Mouse (Mus musculus): ENCODE data around the gene Mpzl1.

DNA sequence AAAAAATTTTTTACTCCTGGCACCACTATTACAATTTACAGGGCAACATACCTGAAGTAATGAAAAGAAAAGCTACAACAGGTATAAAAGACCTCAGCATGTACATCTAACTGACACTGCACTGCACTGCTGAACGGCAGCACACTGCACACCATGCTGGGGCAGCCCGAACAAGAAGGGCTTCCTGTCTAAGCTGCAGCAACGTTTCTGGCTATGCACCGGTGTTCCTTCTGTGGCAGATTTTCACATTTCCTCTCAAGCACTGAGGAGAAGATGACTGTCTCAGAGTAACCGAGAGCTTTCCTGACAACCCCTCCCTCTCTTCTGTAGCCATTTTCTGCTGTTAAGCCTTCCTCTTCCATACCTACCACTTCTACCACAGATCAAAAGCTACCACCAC lies 21.6 kb downstream of the Mpzl1 start:
- TF ChIP-seq CTCF (IDR thresholded peaks at IDR 0.05; ENCODE audit: control insufficient read depth, insufficient read depth, insufficient replicate concordance, low read depth, low read length) = no peak
- TF ChIP-seq POLR2A (IDR thresholded peaks at IDR 0.05; ENCODE audit: control insufficient read depth, low read depth, low read length) = no peak
